Mouse (Mus musculus) C2C12 (cell line): ENCODE results near the gene Lcp2.

ENCODE experiments used
- CTCF ChIP-seq: IDR thresholded peaks from one replicate; pipeline ENCODE4 v1.5.1; 2011; ENCODE audit not compliant: control insufficient read depth, insufficient read depth, insufficient read length
- MAX ChIP-seq: IDR thresholded peaks from one replicate; pipeline ENCODE4 v1.6.1; 2011; ENCODE audit warnings: mild to moderate bottlenecking, control low read depth
- USF1 ChIP-seq: IDR thresholded peaks from one replicate; pipeline ENCODE4 v1.6.1; 2011; ENCODE audit warnings: low read depth, mild to moderate bottlenecking, control low read depth, moderate library complexity

DNA sequence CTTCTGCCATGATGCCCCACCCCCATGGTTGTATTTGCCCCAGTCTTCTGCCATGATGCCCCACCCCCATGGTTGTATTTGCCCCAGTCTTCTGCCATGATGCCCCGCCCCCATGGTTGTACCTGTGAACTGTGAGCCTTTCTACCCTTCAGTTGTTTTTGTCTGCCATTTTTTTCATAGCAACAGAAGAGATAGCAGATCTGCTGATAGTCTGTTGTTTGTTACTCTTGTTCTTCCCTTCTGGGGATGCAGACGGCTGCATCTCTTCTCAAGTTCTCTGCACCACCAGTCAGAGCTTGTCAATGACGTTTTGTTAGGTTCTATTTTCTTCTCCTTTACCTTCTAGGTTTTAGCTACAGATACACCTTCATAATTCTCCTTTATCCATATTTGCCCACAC lies 70.9 kb downstream of the Lcp2 start:
- TF ChIP-seq MAX = no peak
- TF ChIP-seq CTCF = no peak
- TF ChIP-seq USF1 = no peak
